Mouse (Mus musculus): Measurements from ENCODE around the gene Vmn1r232. TPM values are rescaled to one million over a fixed set of nuclear protein-coding genes. Genes with fewer than 3 reads are reported as not detected.

The Vmn1r232 gene
- not detected for total RNA-seq (2021)
- long read RNA-seq, result 0 reads

DNA sequence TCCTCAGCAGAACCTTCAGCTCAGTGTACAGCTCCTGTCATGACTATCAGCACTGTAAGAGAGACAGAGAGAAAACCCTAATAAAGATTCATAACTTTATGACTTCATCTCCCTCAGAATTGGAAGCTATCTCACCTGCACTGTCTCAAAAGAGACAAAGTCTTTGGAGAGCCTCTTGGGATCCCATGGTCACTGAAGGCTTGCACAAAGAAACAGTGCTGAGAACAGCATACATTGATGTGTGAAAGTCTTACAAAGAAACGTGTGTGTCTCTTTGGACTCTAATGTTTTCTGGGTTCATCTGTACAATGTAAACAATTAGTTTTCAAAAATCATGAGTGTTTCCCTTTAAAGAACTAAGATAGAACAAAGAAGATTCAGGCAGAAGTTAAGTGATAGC, at the start of gene Vmn1r232:
Gene Vmn1r232, minus strand, starts transcription at position 101 of the 400 bp plus-strand sequence.
- DNase-seq (ENCODE audit: low spot score in 2 of 2), result no peak

DNA sequence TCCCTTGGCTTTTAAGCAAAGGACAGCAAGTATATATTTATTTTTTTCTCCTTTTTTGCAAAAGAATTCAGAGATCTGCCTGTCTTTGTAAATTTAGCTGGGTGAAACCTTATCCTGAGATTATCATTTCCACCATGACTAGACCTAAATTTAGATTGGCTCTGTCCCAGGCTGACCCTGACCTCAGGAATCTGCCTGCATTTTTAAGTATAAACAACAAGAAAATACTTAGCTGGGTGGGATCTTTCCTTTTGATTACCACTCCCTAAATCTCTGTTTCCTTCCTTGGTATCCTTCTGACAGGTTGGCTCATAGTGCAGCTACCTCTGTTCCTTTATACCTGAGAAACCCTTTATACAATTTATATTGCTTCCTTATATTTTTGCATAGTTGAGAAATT, 47.2 kb upstream of the Vmn1r232 start:
- DNase-seq (ENCODE audit: low spot score in 2 of 2), result no peak

GRCm38 (mm10) chr17:20965421-20965820, 45.9 kb upstream of the Vmn1r232 start:
- DNase-seq (ENCODE audit: low spot score in 2 of 2), result no peak

- DNase-seq (ENCODE audit: low spot score in 2 of 2), result no peak
Observed at GRCm38 (mm10) chr17:20960386-20960785, 40.9 kb upstream of the Vmn1r232 start.

- no peak for DNase-seq (ENCODE audit: low spot score in 2 of 2)
Observed at GRCm38 (mm10) chr17:20946636-20947035, 27.1 kb upstream of the Vmn1r232 start.

DNA sequence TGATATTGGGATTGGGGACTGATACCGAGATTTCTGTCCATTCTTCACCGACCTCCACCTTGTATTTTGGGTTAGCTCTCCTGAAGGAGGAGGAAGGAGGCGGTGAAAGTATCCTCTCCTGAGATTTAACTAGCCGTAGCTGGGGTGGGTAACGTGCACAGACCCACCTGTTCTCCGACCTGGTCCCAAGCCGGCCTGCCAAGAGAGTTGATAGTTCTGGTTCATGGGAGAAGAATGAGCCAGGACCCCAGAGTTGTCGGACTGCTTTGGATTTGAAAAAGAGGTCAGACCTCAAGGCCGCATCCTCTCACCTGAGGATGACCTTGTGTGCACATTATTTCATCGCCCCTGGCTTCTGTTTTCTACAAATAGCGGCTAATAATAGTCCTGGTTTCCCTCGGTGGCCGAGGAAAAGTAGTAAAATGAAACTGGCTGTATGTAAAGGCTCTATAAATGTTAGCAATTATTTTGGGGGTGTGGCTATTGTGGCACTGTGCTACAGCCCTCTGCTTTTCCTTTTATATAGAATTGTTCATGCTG, 26.6 kb upstream of the Vmn1r232 start:
- no peak for DNase-seq (ENCODE audit: low spot score in 2 of 2)

DNA sequence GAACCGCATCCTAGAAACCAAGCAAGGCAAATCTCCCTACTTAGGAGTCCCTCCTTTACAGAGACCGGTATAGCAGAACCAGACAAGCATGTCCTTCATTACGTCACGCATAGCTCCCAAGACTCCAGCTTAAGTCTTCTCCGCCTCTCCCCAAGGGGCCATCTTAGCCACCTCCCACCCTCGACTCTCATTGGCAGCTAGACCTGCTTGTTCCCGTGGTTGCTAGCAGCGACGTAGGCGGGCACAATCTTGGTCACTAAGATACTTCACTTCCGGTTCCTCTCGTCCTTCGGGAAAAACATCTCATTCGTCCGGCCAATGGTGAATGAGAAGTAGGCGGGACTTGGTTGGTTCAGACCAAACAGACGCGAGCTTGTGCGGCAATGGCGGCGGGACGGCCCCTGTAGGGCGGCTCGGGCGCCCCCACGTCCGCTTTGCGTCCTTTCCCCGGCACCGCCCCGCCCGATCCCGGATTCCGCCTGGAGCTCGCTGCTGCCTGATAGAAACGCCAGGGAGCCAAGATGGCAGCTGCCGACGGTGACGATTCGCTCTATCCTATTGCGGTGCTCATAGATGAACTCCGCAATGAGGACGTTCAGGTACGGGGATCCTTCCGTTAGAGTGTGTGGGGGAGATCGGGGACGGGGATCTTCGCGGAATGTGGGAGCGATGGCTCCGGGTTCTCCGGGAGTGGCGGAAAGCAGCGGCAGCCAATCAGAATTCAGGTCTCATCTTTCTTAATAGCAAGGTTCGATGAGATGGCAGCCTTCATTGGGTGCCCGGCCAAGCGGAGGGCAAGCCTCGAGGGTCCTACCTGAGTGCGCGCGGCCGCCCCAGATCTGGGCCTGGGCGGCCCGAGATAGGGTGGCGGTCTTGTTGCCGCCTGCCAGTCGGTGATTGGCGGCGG, 25.7 kb upstream of the Vmn1r232 start, which contains the start of gene Ppp2r1a:
Gene Ppp2r1a, plus strand, starts transcription at position 327 of the 907 bp plus-strand sequence.
- DNase-seq (ENCODE audit: low spot score in 2 of 2), result peak; percentile 99 to 100

DNA sequence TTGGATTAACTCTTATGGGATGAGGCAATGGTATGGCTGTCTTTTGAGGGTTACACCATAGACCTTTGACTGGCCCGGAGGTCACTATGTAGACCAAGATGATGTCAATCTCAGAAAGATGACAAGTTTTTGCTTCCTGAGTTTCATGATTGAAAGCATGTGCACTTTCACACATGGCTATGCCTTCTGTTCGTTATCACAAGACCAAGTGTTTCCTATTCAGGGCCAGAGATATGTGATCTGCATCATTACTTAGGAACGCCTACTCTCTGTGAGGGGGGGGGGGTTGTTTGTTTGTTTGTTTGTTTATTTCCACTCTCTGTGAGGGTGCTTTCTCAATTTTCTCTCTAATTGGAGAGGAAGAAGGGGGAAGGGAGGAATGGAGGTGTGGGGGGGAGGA, 24.7 kb upstream of the Vmn1r232 start:
- no peak for DNase-seq (ENCODE audit: low spot score in 2 of 2)

- no peak for DNase-seq (ENCODE audit: low spot score in 2 of 2)
Observed at GRCm38 (mm10) chr17:20904991-20905390, 14.5 kb downstream of the Vmn1r232 start, which contains the start of gene Vmn1r231. Gene Vmn1r231, minus strand, starts transcription at chr17:20905091.

Other genes with a start within 250 kb of the Vmn1r232 start
- gene Vmn1r226, start 236.9 kb downstream of the Vmn1r232 start, total RNA-seq (2021), result not detected
- not detected for gene Vmn1r227, start 189.9 kb downstream of the Vmn1r232 start, total RNA-seq (2021)
- not detected for gene Vmn1r228, start 133.6 kb downstream of the Vmn1r232 start, total RNA-seq (2021)
- under 1 TPM; 0.05 to 0.08 TPM for gene Vmn1r229, start 108.2 kb downstream of the Vmn1r232 start, total RNA-seq (2021)
- not detected for gene Vmn1r230, start 79.3 kb downstream of the Vmn1r232 start, total RNA-seq (2021)
- gene Vmn1r231, start 14.6 kb downstream of the Vmn1r232 start, total RNA-seq (2021), result not detected
- gene Ppp2r1a, start 25.6 kb upstream of the Vmn1r232 start, total RNA-seq (2021), result 100 to 1,000 TPM; 579 to 601 TPM
- not detected for gene Vmn1r233, start 76.8 kb upstream of the Vmn1r232 start, total RNA-seq (2021)
- 10 to 100 TPM; 19.9 to 20.5 TPM for gene Zfp160, start 89.2 kb upstream of the Vmn1r232 start, total RNA-seq (2021)